Mouse (Mus musculus): ENCODE measurements around the gene Gm13283. TPM values are rescaled to one million over a fixed set of nuclear protein-coding genes. Genes with fewer than 3 reads are reported as not detected.
A peak's percentile ranks its signal among the peaks of the same experiment; 100 is the strongest.
"Not testable (repeated sequence)": the region's sequence is repeated elsewhere in the genome, so short reads cannot be mapped to it uniquely, and the experiment has no call there.

Gm13283 gene
- total RNA-seq (2022), result not detected

DNA sequence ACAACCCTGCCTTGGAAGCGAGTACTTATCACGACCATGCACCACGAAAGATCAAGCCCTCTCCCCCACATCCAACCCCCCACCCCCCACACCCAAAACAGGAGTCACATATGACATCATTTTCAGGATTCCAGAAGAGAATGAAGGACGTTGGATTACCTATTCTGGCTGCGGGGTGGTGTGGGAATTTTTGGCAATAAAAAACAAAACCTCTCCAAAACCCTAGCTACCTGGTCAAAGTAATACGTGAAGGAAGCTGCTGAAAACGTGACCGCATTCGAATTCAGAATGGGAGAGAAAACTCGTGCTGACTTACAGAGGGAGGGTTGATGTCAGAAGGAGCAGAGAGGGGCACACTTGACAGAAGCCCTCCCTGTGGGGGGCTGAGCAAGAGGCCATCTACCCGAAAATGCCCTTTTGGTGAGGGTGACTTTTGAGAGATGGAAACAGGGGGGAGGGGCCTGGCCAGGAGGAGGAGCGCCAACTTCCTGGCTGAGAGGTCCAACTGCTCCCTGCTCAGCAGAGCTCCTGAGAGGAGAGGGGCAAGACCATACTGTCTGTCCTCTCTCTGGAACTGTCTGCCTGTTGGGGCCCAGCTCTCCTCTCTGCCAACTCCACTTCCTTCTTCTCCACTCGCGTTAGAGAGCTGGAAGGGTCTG lies at the start of gene Gm13283:
Gene Gm13283, plus strand, starts transcription at position 510 of the 659 bp plus-strand sequence.
- not testable (repeated sequence) for DNase-seq

DNA sequence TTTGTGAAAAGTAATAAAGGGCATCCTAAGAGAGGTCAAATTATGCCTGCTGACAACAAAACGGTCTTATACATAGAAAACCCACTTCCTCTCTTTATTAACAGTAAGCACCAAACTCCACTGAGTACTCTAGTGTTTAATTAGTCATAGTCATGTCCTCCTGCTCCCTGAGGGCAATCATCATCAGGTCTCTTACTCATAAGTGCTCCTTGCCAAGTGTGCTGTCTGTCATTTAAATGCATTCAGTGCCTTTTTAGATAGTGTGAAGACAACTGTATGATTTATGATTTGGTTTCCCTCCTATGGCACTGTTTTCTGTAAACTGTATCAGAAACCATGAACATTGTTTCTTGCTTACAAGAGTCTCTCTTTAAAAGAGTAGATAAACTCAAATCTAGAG lies 45.6 kb upstream of the Gm13283 start:
- no peak for DNase-seq

DNA sequence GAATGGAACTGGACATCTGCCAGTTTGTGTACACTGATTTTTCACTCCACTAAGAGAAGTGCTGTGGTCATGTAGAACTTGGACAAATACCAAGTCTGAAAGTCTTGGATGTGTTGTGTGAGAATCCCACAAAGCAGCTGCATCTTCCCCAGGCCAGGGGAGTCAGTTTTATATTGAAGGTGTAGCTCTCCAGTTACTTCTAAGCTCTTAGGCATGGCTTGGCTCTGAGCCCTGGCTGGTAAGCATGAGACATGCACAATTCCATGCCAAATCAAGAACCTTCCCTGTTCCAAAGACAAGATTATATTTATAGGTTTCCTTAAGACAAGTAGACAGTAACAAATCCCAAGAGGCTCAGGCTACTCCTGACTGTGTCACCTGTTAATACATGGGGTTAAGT lies 44.9 kb upstream of the Gm13283 start:
- no peak for DNase-seq

DNA sequence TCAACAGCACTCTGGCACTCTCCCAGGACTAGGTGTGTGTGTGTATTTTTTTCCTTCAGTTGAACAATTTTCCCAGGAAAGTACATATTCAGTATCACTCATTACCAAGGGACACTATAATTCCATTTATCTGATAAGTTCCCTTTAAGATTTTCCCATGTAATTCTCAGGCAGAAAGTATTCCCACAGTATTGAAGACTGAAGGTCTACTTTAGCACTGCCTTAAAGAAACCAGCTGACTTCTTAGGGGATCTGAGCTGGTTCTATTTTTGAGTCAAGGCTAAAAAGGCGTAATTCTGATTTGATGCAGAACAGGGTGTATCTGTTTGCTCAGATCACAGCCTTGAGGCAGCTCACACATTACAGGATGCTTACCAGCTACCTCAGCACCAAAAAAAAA lies 41.2 kb upstream of the Gm13283 start:
- DNase-seq, result no peak

DNA sequence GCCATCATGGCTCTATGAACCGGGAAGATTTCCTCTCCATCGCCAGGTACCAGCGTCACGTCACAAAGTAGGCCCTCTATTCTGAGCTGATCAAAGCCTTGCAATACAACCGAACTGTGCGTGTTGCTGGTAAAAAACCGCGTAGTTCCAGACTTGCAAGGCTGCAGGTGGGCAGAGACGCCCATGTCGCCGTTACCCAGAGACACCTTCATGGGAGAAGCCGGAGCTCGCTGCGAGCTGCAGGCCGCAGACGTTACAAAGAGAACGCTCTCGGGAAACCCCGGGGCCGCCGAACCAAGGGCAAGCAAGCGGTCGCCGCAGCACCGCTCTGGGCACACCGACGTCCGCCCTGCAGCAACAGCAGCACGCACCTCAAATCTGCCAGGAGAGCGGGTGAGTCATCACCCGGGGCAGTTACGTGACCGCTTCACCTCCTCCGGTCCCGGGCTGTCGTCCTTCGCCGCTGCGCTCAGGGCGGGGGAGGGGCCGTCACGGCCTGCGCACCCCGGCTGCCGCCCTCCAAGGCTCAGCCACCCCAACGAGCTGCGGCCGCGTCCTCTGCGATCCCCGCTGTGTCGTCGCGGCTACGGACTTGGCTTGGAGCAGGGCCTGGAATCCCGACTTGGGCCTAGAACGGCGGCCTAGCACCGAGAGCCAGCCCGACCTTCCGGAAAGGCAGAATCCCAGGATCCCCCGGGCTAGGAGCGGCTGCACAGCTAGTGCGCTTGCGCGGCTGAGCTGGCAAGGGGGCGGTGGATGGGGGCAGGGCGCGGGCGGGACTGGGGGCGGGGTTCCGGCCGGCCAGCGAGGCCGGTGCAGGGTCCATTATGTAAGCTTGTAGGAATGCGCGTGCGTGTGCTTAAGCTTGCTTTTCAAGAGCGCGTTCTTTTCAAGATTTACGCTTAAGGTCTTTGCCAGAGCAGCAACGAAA lies 37.9 kb upstream of the Gm13283 start, which contains the start of the genes Gm26566 and Klhl9:
Gene Gm26566, plus strand, starts transcription at position 15 of the 931 bp plus-strand sequence.
Gene Klhl9, minus strand, starts transcription at position 675 of the 931 bp plus-strand sequence.
- peak; percentile 87 for DNase-seq

DNA sequence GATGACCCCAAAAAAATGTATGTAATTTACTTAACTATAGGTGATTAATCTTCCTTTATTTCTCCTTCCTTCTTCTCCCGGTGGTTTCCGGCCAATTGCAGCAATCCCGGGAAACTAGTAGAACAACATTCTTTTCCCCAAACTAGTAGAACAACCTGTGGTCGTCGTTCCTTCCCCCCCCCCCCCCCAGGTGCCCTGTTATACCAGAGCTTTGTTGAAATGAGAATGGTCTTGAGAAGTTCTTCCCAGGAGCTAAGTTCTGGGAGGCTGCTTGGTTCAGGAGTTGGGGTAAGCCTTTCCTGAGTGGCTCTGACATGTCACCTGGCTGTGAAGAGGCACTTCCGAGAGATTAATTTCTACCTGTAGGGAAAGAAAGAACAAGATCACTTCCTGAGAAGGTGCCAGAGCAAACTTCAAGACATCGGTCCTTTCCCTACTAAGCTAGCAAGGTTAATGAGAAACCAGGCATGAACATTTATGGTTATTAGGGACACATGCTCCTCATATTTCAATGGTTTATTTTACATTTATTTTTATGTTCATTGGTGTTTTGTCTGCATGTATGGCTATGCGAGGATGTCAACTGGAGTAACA lies 36.3 kb upstream of the Gm13283 start:
- no peak for DNase-seq

DNA sequence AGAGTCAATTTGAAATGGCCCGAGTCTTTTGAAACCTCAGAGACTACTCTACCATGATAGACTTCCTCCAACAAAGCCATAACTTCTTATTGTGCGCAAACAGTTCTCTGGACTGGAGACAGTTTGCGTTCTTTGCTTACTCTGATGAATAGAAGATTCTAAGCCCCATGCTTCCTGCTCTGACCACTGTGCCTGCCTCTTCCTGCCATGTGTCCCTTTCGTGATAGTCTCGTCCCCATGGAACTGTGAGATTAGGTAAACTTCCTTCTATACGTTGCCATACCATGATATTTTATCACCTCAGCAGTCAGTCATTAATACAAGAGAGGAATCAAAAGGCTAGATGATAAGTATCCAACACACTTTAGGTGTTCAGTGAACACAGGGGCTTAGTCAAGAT lies 33.2 kb upstream of the Gm13283 start:
- DNase-seq, result no peak

DNA sequence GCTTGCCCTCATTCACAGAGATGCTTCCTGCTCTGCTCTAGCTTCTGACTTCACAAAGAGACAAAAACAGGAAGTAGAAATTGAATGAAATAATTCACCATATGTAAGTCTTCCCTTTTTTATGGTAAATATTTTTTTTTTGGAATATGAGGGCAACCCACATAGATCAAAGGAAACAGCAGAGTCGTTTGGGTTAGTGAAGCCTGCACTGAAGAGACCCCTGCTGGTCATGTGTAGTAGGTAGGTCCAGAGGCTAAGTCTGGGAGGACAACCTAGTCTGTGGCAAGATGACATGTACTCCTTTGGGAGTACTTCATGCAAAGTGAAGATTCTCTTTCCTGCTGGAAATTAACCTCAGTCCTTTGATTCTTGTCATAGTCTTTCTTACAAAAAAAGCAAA lies 32.6 kb upstream of the Gm13283 start:
- no peak for DNase-seq

DNA sequence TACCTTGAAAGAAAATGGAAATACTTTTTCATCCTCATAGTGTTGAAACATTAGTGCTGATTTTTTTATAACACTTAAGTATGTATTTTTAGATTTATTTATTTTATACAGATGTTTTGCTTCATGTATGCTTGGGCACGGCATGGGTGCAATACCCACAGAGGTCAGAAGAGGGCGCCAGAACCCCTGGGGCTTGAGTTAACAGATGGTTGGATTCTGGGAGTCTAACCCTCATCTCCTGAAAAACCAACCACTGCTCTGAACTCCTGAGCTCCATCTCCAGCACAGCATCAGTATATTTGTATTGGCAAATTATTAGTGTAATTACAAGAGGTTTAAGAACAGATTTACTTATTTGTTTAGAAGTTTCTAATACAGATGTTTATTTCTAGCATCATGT lies 21.4 kb upstream of the Gm13283 start:
- peak; percentile 38 for DNase-seq

DNA sequence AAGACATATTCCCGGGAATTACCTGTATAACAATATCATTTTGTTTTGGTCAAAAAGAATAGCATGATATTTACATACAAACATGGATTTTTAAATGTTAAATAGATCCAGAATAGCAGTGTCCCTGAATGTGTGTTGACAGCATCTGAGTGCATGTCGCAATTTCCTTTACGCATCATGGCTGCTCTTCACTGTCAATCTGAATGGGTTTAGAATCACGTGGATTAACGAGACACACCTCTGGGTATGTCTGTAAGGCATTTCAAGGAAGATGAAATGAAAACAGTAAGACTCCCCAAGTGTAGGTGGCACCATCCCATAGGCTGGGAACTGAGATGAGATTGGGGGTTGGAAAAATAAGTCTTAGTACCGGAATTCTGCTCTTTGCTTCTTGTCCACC lies 20.9 kb upstream of the Gm13283 start:
- DNase-seq, result no peak

DNA sequence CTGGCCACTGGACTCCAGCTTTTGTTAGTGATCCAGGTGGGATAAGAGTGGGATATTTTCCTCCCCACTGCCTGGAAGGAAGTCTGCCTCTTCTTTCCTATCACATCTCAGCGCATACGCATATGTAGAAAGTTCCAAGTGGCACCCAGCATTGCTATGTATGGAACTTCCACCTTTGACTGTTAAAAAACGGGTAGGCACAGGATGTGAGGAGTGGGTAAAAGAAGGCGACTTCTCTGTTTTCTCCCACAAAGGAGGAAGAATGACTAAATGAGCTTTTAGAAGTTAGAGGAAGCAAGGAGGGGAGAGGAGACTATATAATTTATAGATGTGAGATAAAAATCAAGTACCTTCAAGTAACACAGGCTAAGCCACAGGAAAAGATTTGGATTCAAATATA lies 18.5 kb upstream of the Gm13283 start:
- DNase-seq, result no peak

DNA sequence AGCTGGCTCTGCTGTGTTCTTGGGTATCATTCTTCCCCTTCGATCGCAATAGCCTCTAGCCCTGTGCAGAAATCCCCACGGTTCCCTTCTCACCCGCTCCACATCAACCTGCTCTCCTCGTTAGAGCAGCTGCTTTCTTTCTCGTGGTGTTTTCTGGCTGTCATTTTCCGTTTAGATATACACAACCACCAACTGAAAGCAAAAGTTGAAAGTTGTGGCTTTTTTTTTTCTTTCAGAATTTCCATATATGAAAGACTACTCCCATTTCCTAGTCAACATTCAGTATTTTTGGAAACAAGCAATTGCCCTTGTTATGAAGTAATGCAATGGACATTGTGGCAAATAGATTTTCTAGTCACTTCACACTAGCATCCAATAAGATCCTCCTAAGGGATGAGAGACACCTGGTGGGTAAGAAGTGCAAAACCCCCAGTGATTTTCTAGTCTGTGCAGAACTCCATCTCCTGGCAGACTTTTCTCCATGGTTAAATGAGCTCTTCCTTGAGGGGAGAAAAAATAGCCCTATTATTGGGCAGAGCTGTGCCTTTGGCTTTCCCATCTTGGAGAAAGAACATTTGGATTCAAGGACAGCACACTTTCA lies 17.0 kb upstream of the Gm13283 start:
- no peak for DNase-seq

DNA sequence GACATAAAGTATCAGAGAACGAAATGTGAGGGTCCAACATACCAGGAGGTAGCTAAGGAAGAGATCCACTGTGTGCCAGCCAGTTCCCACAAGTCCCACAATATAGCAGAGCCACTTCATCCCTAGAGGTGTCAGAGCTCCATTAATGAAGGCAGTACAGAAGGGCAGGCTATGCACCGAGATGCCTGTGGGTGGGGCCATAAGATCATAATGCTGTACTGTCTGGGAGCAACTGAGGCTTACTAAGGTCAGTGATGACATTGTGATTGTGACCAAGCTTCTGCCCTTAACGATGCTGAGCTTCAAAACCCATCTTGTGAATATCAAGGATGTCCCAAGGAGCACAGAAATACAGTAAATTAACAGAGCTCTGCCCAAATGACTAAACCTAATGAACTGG lies 15.7 kb upstream of the Gm13283 start:
- DNase-seq, result no peak

DNA sequence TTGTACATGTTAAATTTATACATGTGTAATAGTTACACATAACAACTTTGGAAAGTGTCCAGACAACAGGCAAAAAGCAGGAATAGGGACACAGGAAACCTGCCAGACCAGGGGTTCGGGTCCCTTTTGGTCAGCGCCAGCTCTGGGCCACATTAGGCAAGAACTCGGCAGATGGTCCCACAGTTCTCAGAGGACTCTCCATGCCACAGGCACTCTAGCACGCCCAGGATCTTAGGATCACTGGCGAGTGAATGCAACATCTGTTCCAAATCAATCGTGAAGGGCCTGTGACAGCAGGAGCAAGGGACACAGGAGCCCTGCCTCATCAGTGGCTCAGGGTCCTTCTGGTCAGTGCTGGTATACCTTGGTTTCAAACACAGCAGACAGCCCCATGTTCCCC lies 10.0 kb upstream of the Gm13283 start:
- DNase-seq, result no peak

DNA sequence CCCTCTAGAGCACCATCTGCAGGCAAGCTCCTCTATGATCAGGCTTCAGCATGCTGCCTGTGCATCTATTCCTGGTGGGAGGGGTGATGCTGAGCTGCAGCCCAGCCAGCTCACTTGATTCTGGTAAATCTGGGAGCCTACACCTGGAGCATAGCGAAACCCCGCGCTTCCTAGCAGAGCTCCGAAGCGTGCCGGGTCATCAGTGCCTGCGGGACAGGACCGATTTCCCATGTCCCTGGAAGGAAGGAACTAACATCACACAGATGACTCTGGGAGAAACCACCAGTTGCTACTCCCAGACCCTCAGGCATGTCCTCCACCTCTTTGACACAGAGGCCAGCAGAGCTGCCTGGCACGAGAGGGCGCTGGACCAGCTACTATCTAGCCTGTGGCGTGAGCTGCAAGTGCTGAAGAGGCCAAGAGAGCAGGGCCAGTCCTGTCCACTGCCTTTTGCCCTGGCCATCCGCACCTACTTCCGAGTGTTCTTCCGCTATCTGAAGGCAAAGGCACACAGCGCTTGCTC lies 5.0 kb upstream of the Gm13283 start, which contains the start of gene Gm13271:
Gene Gm13271, plus strand, starts transcription at position 51 of the 523 bp plus-strand sequence.
- peak; percentile 75 for DNase-seq

DNA sequence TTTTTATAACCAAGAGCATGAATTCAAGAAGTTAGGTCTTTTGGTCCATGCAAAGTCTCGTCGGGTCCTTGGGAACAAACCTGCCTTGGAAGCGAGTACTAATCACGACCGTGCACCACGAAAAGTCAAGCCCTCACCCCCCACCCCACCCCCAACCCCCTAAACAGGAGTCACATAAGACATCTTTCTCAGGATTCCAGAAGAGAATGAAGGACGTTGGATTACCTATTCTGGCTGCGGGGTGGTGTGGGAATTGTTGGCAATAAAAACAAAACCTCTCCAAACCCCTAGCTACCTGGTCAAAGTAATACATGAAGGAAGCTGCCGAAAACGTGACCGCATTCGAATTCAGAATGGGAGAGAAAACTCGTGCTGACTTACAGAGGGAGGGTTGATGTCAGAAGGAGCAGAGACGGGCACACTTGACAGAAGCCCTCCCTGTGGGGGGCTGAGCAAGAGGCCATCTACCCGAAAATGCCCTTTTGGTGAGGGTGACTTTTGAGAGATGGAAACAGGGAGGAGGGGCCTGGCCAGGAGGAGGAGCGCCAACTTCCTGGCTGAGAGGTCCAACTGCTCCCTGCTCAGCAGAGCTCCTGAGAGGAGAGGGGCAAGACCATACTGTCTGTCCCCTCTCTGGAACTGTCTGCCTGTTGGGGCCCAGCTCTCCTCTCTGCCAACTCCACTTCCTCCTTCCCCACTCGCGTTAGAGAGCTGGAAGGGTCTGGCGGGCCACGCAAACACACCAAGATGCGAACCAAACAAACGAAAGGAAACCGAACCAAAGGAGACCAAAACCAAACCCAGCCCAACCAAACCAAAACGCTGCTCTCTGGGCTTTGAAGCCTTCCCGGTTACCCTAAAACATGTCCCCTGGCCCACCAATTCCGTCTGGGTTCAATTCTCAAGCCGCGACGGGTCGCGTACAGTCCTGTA lies 3.1 kb upstream of the Gm13283 start:
- DNase-seq, result not testable (repeated sequence)

DNA sequence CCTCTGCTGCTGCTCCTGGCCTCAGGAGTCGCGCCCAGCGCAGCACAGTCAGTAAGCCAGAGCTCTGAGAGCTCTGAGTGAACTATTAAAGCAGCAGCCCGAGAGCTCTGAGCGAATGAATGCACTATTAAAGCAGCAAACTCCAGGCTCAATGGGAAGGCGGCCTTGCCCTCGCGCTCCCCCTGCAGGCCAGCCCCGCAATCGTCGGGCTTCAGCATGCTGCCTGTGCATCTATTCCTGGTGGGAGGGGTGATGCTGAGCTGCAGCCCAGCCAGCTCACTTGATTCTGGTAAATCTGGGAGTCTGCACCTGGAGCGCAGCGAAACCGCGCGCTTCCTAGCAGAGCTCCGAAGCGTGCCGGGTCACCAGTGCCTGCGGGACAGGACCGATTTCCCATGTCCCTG lies 2.3 kb upstream of the Gm13283 start:
- peak; percentile 89 for DNase-seq

DNA sequence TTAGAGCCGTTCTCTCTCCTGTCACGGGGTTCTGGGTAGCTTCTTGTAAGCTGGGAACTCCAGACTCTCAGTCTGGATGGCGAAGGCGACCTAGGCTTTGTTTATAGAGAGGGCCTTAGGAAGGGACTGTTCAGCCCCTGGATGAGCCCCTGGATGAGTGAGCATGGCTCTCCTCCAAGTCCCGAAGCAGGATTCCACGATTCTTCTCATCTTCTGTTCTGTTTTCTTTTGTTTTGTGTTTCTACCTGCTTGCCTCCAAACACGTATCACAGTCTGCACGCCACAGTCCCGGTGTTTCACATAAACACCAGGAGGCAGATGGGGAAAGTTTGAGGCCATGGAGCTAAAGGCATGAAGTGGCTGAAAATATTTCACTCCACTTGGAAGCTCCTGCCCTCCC lies 1.2 kb upstream of the Gm13283 start:
- not testable (repeated sequence) for DNase-seq

DNA sequence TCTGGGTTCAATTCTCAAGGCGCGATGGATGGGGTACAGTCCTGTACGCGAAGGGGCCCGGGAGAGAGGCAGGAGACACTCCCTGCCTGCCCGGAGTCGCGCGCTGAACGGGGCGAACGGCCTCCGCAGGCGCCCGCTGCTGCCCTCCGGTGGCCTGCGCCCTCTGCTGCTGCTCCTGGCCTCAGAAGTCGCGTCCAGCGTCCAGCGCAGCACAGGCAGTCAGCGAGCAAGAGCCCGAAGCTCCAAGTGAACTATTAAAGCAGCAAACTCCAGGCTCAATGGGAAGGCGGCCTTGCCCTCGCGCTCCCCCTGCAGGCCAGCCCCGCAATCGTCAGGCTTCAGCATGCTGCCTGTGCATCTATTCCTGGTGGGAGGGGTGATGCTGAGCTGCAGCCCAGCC lies 512 bp downstream of the Gm13283 start:
- peak; percentile 78 for DNase-seq

DNA sequence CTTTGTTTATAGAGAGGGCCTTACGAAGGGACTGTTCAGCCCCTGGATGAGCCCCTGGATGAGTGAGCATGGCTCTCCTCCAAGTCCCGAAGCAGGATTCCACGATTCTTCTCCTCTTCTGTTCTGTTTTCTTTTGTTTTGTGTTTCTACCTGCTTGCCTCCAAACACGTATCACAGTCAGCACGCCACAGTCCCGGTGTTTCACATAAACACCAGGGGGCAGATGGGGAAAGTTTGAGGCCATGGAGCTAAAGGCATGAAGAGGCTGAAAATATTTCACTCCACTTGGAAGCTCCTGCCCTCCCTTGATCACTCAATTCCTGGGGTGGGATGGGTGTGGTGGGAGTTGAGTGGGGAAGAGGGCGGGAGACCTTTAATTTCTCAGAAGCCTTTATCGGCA lies 1.9 kb downstream of the Gm13283 start:
- DNase-seq, result peak; percentile 69

DNA sequence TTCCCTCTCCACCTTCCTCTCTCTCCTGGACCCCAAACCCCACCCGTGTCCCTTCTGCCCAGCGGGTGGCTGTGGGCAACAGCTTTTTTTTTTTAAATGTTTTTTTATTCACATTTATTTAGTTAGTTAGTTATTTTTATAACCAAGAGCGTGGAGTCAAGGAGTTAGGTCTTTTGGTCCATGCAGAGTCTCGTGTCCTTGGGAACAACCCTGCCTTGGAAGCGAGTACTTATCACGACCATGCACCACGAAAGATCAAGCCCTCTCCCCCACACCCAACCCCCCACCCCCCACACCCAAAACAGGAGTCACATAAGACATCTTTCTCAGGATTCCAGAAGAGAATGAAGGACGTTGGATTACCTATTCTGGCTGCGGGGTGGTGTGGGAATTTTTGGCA lies 2.4 kb downstream of the Gm13283 start:
- not testable (repeated sequence) for DNase-seq
